Mouse (Mus musculus) cerebellum, adult (tissue): ENCODE data around the gene Itfg2.
"Not testable (repeated sequence)": the region's sequence is repeated elsewhere in the genome, so short reads cannot be mapped to it uniquely, and the experiment has no call there.

Experiments
- ATAC-seq: cut with Nextera tagmentation; 2 replicates; pipeline ENCODE4 v1.9.2; 2017; ENCODE audit warnings: mild to moderate bottlenecking, moderate library complexity, mixed read lengths; ENCODE audit not compliant: insufficient number of reproducible peaks, low FRiP score, low TSS enrichment

Itfg2 gene

DNA sequence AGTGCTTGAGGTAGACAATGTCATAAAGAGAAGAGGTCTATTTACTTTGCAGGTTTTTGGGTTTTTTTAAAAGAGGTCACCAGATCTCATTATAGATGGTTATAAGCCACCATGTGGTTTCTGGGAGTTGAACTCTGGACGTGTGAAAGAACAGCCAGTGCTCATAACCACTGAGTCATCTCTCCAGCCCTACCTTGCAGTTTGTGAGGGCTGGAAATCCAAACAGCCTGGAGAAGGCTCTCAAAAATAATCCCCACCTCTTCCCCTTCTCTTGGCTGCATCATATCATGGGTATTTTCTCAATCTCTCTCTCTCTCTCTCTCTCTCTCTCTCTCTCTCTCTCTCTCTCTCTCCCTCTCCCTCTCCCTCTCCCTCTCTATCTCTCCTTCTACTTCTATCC, 34.0 kb downstream of the Itfg2 start:
- ATAC-seq: no peak

DNA sequence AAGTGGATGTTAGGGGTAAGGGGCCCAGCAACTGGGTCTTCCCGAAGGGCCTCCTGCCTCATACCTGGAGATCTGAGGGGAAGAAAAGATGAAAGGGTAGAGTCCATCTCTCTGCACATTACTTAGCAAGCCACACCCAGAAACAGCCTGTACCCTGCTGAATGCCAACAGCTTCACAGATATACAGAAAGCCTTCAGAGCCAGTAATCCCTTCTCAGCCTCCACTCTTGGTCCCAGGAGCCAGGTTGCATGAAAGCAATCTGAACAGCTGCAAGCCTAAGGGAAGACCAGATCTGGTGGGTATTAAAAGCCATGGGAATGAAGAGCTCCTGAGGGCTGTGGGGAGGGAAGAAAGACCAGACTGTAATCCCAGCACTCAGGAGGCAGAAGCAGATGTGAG, 35.5 kb downstream of the Itfg2 start:
- no peak for ATAC-seq

DNA sequence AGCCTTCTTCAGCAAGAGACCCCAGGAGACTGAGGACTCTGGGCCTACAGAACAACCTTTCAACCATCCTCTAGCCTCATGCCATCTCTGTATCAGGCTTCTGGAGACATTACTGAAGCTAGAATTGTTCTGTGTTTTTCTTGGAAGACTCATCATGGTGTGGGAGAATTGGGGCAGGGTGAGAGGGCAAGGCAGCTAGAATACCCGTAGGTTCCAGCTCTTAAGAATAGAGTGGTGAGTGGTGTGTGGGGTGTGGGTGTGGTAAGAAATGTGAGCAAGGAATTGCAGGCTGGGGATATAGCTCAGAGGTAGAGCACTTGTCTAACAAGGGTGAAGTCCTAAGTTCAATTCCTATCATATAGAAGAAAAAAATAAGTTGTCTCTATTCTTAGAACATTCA, 39.7 kb downstream of the Itfg2 start:
- ATAC-seq: no peak

DNA sequence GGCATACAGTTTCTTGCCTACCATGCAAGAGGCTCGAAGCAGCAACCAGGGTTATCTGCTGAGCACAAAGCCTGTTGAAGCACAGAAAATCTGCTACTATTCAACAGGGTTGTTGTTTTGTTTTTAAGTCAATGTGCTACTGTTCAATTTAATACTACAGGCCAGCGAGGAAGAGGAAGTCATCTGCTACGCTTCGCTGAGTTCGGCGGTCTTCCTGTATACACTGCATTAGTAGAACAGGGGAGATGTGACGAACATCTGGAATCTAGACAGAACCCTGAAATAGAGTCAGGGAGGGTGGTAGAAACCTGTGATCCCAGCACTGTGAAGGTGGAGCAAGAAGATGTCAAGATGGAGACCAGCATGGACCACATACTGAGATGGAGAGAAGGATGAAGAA, 41.0 kb downstream of the Itfg2 start:
- no peak for ATAC-seq

DNA sequence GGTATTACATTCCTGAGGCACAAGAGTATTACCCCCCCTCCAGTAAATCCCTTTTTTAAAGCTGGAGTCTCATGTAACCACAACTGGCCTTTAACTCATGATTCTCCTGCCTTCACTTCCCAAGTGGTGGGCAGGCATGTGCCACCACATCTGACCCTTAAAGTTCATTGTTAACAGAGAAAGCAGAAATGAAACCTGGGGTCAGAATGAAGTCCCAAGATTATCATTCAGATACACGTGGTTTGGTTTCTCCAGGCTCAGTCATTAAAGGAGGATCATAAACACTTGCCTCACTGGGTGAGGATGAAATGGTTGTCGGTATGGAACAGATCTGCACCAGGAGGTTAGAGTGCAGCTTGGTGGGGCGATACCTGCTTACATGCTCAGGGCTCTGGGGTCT, 43.5 kb downstream of the Itfg2 start:
- ATAC-seq: no peak

DNA sequence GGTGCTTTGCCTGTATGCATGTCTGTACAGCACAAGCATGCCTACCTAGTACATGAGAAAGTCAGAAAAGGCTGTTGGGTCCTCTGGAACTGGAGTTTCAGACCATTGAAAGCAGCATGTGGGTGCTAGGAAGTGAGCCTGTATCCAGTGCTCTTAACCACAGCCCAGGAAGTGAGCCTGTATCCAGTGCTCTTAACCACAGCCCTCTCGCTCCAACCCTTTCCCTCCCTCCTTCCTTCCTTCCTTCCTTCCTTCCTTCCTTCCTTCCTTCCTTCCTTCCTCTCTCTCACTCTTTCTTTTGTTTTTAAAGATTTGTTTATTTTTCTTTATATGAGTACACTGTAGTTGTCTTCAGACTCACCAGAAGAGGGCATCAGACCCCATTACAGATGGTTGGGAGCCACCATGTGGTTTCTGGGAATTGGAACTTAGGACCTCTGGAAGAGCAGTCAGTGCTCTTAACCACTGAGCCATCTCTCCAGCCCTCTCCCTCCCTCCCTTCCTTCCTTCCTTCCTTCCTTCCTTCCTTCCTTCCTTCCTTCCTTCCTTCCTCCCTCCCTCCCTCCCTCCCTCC, 44.0 kb downstream of the Itfg2 start:
- not testable (repeated sequence) for ATAC-seq

DNA sequence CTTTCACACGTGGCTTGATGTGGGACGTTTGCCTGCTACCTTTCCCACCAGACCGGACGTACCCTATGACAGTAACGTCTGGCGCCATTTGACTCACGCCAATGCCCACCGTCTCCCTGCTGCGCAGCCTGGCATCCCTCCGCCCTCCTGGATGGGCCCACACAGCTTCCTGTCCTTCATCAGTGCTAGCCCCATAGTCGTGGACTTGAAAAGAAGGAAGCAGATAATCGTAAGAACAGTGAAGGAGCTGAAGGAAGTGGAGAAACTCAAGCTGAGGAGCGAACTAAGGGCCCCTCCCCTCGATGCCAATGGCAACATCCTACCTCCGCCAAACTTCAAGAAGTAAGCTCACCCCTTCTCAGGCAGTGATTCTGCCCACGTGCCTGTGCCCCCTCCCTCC, 45.1 kb downstream of the Itfg2 start:
- no peak for ATAC-seq

DNA sequence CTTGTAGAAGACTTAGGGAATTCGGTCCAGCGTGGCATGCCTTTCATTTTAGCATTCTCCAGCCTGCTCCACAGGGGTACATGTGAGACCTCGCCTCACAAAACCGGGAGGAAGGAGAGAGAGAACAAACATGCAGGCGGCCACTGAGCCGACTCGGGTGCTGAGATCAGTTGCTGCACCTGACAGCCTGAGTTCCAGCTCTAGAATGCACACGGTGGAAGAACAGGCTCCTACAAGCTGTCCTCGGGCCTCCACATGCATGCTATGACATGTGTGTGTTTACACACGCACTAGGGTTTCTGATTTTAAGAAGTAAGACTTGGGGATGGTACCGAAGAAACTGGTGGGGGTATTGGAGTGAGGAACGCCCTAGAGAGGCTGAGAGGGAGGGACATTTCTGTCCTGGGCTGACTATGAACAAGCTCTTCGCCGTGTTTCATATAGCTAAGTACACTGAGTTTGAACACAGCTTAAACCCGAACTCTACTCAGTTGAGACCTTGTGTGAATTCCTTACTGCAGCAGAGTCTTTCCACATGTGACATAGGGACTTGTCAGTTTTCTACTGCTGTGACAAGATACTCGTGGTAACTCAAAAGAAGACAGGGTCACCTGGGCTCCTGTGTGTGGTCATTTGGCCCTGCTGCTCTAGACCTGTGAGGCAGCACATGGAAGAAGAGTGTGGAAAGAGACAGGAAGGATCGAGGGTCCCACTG, 48.2 kb downstream of the Itfg2 start:
- no peak for ATAC-seq

DNA sequence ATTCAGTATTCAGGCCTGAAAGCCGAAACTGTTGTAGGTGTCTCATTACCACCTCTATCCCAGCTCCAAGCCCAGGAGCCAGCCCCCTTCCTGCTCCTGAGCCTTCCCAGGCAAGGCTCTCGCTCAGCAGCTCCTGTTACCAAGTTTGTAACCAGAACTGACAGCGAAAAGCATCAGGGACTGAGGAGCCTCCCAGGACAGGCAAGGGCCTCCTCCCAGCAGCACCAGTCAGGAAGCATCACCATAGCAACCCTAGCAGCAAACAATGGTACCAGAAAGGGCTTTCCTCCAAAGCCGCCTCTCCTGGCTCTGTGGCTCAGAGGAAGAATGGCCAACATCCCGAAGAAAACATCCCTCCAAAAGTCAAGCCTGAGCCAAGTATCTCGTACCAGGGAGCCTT, 49.5 kb downstream of the Itfg2 start, which contains the start of the genes Tex52 and Gm44596:
Gene Tex52 (plus strand): TSS at position 265 of the 400 bp plus-strand sequence.
Gene Gm44596 (plus strand): TSS at position 312 of the 400 bp plus-strand sequence.
- no peak for ATAC-seq

DNA sequence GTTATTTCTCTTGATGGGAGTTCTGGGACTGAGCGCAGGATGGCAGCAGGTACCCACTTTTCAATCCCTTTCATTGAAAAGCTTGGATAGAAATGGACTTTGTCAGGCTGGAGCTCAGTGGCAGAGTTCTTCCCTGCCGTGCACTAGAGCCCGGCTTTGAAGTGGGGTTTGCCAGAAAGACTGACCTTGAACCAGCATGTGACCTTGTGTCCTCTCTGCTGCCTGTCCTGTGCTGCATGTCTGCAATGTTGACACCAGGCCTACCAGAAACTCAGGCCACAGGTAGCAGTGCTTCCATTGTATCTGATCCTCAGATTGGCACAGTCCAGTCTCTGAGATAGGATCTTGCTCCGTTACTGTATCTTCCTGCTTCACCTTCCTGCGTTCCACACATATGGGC, 54.7 kb downstream of the Itfg2 start:
- no peak for ATAC-seq

DNA sequence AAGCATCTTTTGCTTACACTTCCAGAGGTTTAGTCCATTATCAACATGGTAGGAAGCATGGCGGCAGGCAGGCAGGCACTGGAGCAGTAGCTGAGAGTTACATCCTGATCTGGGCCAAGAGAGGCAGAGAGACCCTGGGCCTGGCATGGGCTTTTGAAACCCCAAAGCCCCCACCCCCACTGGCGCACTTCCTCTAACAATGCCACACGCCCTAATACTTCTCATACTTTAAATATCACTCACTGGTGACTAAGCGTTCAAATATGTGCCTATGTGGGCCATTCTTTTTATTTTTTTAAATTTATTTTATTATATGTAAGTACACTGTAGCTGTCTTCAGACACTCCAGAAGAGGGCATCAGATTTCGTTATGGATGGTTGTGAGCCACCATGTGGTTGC, 58.3 kb downstream of the Itfg2 start:
- ATAC-seq: no peak

DNA sequence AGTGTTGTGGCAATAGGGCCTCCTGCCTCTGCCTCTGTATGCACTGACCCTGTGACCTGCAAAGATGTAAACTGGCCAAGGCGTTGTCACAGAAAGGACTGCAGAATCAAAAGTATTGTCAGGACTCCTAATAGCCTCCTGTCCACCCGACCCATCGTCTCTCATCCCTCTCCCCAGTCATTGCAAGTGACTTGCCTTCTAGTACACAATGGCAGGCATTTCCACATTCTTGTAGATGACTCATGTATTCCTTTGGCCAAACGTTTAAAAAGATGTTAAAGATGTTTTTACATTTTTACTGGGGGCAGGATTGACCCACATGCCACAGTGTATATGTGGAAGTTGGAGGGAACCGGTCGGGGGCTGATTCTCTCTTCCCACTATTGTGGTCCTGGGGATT, 60.0 kb downstream of the Itfg2 start:
- ATAC-seq: no peak

DNA sequence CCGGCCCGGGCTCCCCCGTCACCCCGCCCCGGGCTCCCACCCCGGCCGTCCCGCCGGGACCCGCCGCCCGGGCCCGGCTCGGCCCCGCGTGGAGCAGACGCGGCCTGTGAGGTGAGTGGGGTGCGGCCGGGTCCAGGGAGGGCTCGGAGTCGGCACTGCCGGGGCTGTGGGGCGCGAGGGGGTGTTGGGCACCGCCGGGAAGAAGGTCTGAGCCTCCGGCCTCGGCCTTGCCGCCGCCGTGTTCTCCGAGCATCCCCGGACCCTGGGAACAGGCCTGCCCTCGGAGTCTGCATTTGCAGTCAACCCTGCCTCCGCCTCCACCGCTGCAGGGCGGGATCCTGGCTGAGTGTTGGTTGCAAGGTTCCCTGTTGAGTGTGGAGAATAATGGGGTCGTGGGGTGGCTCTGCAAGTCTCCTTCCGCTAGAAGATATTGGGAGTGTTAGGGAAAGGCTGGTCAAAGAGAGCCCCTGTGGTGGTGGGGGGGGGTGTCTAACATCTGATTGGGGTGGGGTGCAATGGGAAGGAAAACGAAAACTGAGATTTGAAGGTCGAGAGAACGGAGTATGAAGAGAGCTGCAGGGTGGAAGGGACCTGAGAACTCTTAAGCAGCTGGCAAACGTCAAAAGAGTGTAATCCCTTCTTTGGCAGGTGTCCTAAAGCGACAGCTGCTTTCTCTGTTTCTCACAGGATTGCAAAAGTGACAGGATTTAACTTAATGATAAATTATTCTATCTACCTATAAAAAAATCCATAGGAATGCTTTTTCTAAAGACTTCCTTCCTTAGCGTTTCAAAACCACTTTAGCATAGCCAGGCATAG, 61.5 kb downstream of the Itfg2 start:
- peak; percentile 32; the same call in 1 of the 2 replicates for ATAC-seq

DNA sequence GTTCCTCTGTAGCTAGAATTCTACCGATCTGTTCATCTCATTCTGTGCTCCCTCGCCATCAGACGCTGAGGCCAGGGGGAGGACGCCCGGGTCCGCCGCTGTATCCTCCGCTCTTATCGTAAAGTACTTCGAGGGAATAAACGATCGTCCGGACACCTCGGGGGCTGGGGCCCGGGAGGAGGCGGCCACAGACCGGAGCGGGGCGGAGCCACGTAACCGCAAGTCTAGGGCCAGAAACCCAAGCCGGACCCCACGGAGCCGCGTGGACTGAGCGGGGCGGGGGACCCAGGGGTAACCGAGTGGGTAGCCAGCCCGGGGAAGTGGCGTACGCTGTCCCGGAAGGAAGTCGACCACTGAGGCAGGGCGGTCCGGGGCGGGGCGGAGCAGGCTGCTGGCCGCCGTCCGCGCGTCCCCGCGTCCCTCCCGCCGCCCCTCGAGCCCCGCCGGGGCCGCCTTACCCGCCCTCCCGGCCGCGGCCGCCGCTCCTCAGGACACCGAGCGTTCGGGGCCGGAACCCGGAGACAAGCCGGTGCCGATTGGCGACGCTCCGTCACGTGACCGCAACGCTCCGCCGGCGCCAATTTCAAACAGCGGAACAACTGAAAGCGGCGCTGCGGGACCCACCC, 62.2 kb downstream of the Itfg2 start, which contains the start of the genes Rhno1 and Foxm1:
Gene Rhno1 (minus strand): TSS at position 531 of the 626 bp plus-strand sequence.
Gene Foxm1 (plus strand): TSS at position 587 of the 626 bp plus-strand sequence.
- ATAC-seq: peak; percentile 83

DNA sequence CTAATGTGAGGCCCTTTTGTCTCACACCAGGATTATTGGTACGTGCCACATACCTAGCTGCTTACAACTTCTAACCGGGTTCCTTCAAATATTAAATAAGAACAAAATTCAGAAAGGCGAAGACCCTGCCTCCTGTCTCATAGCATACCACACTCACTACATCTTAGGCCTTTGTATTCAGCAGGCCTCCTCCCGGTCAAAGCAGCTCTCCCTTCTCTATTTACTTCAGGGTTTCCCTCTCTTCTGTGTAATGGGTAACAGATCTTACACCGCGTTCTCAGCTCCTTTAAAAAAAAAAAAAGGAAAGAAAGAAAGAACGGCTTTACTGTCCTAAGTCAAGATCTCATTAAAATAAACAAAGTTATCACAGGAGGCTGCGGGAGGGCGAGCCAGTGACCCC, 62.8 kb downstream of the Itfg2 start:
- no peak for ATAC-seq
